Mouse (Mus musculus) liver, embryonic 14.5 days (tissue): ENCODE results near the gene Parp12. TPM values are rescaled to one million over a fixed set of nuclear protein-coding genes. Genes with fewer than 3 reads are reported as not detected.

Experiments used
- ATAC-seq: fragments of 200-750 bp; cut with Nextera tagmentation; 2 replicates; pipeline ENCODE4 v1.8.0; 2017; ENCODE audit warnings: moderate number of reproducible peaks, mild to moderate bottlenecking, moderate library complexity; ENCODE audit not compliant: insufficient read depth
- DNase-seq, 3 experiments: peaks; one replicate each; pipeline ENCODE4 v3.0.0-alpha.2; 2012 to 2013; ENCODE audit warnings: low read depth in 3 of 3, low spot score in 3 of 3
- H3K27ac ChIP-seq: fragments of 300-500 bp; sonication (generic); 2 replicates; pipeline ENCODE4 v1.5.1; 2014; ENCODE audit warnings: moderate library complexity, mild to moderate bottlenecking, control low read depth, inconsistent platforms
- H3K27me3 ChIP-seq: fragments of 300-500 bp; sonication (generic); 2 replicates; pipeline ENCODE4 v1.6.1; 2014; ENCODE audit warnings: mild to moderate bottlenecking, low read length, moderate library complexity; ENCODE audit not compliant: control insufficient read depth, insufficient read depth
- H3K36me3 ChIP-seq: fragments of 300-500 bp; sonication (generic); replicated peaks from 2 replicates; pipeline ENCODE4 v1.6.1; 2014; ENCODE audit warnings: low read depth; ENCODE audit not compliant: control insufficient read depth, insufficient read depth
- H3K4me1 ChIP-seq, 2 experiments: fragments of 200-500 bp in 1 of 2; fragments of 300-500 bp in 1 of 2; sonication (generic) in 1 of 2; replicated peaks; 2 replicates each; pipeline ENCODE4 v1.6.1; 2012 to 2014; ENCODE audit warnings: antibody characterized with exemption in 1 of 2, inconsistent platforms in 1 of 2, low read length in 1 of 2; ENCODE audit not compliant: control insufficient read depth in 2 of 2, insufficient read depth in 2 of 2
- H3K4me2 ChIP-seq: fragments of 300-500 bp; sonication (generic); 2 replicates; pipeline ENCODE4 v1.6.1; 2014; ENCODE audit warnings: low read depth, mild to moderate bottlenecking, control low read depth, moderate library complexity
- H3K4me3 ChIP-seq, 2 experiments: fragments of 200-500 bp in 1 of 2; fragments of 300-500 bp in 1 of 2; sonication (generic) in 1 of 2; 2 replicates each; pipeline ENCODE4 v1.5.1; 2012 to 2014; ENCODE audit warnings: low read depth in 2 of 2, low read length in 2 of 2, mild to moderate bottlenecking in 2 of 2, control low read depth in 1 of 2, inconsistent platforms in 1 of 2, moderate library complexity in 1 of 2; ENCODE audit not compliant: insufficient read depth in 1 of 2
- H3K9ac ChIP-seq: fragments of 300-500 bp; sonication (generic); replicated peaks from 2 replicates; pipeline ENCODE4 v1.6.1; 2014; ENCODE audit warnings: mild to moderate bottlenecking, control low read depth, moderate library complexity
- H3K9me3 ChIP-seq: fragments of 300-500 bp; sonication (generic); 2 replicates; pipeline ENCODE4 v1.6.1; 2016; ENCODE audit warnings: low read length, mixed read lengths; ENCODE audit not compliant: control insufficient read depth
- CTCF ChIP-seq: IDR thresholded peaks from 2 replicates; pipeline ENCODE4 v1.5.1; 2016; ENCODE audit warnings: antibody characterized with exemption, low read depth, control low read depth
- EP300 ChIP-seq: IDR thresholded peaks from 2 replicates; pipeline ENCODE4 v1.6.1; 2016; ENCODE audit warnings: antibody characterized with exemption, low read depth
- whole genome bisulfite sequencing: fragments of 180-500 bp; shearing (Covaris S2); extraction: QIAGEN DNeasy Blood & Tissue Kit; methylation state at CpG from one replicate; pipeline ENCODE4 v1.1.7; 2014; ENCODE audit not compliant: insufficient replicate concordance; 5-methylcytosine and 5-hydroxymethylcytosine counted together
- polyA plus RNA-seq, 2 experiments: library from polyadenylated mRNA; depleted of rRNA in 1 of 2; stranded (reverse) in 1 of 2; unstranded in 1 of 2; fragments of >200 nt; fragmentation: Nextera tagmentation in 1 of 2; extraction: Ambion mirVana in 1 of 2; gene quantifications; 2 replicates each; pipeline versions ENCODE4 v1.2.1 to v1.2.3; 2012 to 2014

The Parp12 gene
- polyA plus RNA-seq, 2 experiments, result 2.8 to 4.3 TPM

DNA sequence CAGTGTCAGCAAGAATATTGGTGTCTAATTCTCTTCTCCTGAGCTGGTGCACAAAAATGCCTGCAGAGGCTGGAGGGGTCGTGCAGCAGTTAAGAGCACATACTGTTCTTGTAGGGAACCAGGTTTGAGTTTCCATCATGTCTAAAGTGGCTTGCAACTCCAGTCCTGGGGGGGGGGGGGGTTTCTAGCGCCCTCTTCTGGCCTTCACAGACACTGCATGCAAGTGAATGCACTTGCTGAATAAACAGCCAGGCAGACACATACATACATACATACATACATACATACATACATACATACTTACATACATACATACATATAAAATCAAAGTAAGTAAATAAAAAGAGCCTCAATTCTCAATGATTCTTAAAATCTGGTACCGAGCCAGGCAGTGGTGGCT, 59.8 kb downstream of the Parp12 start:
- no peak overlapping the region for H3K4me3 ChIP-seq
- no peak overlapping the region for H3K27ac ChIP-seq
- no peaks in the 10 kb centered on the region for H3K36me3 ChIP-seq
- no peaks in the 10 kb centered on the region for H3K27me3 ChIP-seq
- WGBS, result 53% methylated on average over 3 of the region's 3 CpGs
- no peak overlapping the region for H3K4me2 ChIP-seq
- no peak for ATAC-seq
- peak; percentile 71 for TF ChIP-seq CTCF
- no peak for TF ChIP-seq EP300
- no peaks in the 10 kb centered on the region for H3K9me3 ChIP-seq
- DNase-seq, result no peak
- H3K4me1 ChIP-seq, result peaks cover 0 to 30% of the 10 kb centered on the region in 2 experiments; a peak in 2 of 4 replicates
- H3K9ac ChIP-seq, result no peak overlapping the region

GRCm38 (mm10) chr6:39057161-39057560, 61.0 kb downstream of the Parp12 start:
- no peak for TF ChIP-seq CTCF
- TF ChIP-seq EP300, result no peak
- H3K27ac ChIP-seq, result no peak overlapping the region
- DNase-seq, result no peak
- H3K36me3 ChIP-seq, result no peaks in the 10 kb centered on the region
- no peak for ATAC-seq
- H3K4me1 ChIP-seq, result peaks cover 0 to 30% of the 10 kb centered on the region in 2 experiments; a peak in 2 of 4 replicates
- no peak overlapping the region for H3K4me2 ChIP-seq
- H3K4me3 ChIP-seq, result no peak overlapping the region
- no peaks in the 10 kb centered on the region for H3K27me3 ChIP-seq
- H3K9ac ChIP-seq, result no peak overlapping the region
- no peaks in the 10 kb centered on the region for H3K9me3 ChIP-seq
- WGBS, result 67% methylated on average over 1 of the region's 1 CpGs

DNA sequence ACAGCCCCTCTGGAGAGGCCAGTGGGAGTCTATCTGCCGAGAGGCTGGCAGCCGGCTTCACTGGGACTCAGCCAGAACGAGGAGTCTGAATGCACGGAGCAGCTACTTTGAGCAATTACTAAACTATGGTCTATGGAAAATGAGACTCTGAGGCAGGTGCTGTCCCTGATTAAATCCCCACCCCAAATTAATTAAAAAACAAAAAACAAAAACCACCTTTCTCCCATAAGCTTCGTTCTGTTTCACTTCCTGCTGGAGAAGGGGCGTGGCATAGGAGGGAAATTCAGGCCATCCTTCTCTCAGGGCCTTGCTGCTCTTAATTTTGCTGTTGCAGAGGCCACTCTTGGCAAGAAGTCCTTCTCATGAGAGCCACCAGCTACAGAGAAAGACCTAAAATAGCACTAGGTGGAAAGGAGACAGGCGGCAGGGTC, 62.3 kb downstream of the Parp12 start:
- no peak overlapping the region for H3K9ac ChIP-seq

DNA sequence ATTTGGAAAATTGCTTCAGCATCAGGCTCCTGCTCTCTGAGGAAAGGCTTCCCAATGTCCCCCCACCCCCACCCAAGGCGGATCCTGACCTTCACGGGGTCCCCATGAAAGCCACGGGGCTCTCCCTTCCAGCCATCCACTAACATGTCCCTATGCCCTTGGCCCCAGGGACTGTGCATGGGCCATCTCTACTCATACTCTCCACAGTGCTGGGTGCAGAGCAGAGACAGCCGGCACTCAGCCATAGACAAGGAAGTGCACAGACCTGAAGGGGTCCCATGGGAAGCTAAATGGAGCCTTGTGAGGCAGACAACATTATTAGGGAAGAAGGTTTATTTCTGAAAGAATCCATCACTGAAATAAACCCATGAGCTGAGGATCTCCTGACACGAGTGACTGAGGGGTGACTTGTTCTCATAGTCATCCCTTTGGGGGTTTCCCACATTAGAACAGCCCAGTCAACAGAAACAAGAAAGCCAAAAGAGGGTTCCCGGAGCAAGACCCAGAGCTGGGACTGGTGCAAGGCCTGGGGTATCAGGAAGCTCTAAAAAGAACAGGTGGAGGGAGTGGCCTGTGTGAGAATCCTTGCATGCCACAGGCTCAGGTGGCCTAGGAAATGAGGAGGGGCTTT, 63.2 kb downstream of the Parp12 start:
- 66% methylated on average over 6 of the region's 6 CpGs for WGBS

More for the DNA sequence above, 62.3 kb downstream of the Parp12 start:
- H3K4me3 ChIP-seq, result no peak overlapping the region
- no peaks in the 10 kb centered on the region for H3K9me3 ChIP-seq
- WGBS, result 59% methylated on average over 7 of the region's 7 CpGs
- H3K4me2 ChIP-seq, result no peak overlapping the region
- ATAC-seq (no peak), DNase-seq (no peak)
- H3K4me1 ChIP-seq, result peaks cover 0 to 24% of the 10 kb centered on the region in 2 experiments; a peak in 2 of 4 replicates
- H3K27me3 ChIP-seq, result no peaks in the 10 kb centered on the region
- H3K36me3 ChIP-seq, result no peaks in the 10 kb centered on the region
- TF ChIP-seq CTCF (no peak), EP300 (no peak)
- no peak overlapping the region for H3K27ac ChIP-seq

DNA sequence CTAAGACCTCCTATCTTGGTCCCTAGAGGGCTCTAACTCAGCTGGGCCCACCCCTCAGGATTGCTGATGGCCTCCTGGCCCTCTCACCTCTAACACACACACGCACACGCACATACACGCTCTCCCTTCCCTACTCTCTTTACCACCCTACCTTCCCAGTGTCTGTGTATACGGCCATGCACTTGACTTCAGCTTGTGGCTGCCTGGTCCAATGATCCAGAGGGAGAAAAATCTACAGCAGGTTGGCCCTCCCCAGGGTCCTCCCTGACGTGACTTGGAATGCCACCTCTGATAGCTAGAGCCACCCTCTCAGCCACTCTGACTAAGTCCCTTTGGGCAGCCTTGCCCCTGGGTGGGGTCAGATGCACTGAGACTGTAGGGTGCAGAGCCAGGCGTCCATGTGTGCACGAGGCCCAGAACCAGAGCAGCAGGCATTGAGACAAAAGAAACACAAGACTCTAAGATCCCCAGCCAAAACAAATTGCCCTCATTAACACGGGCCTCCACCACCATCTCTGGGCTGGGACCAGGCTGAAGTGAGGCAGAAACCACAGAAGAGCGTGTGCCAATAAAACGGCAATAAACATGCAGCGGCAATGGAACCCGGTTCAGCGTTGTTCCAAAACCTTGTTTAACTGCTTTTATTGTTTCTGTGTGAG, 63.8 kb downstream of the Parp12 start:
- no peak overlapping the region for H3K9ac ChIP-seq
- no peaks in the 10 kb centered on the region for H3K36me3 ChIP-seq
- H3K4me3 ChIP-seq, result no peak overlapping the region
- H3K4me1 ChIP-seq, result peaks cover 0 to 10% of the 10 kb centered on the region in 2 experiments; a peak in 2 of 4 replicates
- H3K27me3 ChIP-seq, result no peaks in the 10 kb centered on the region
- no peak for TF ChIP-seq CTCF
- TF ChIP-seq EP300, result no peak
- no peak overlapping the region for H3K4me2 ChIP-seq
- no peak for DNase-seq
- H3K27ac ChIP-seq, result no peak overlapping the region
- no peak for ATAC-seq
- WGBS, result 76% methylated on average over 13 of the region's 13 CpGs
- H3K9me3 ChIP-seq, result no peaks in the 10 kb centered on the region

More for the DNA sequence above, 63.2 kb downstream of the Parp12 start:
- H3K9ac ChIP-seq, result no peak overlapping the region
- no peaks in the 10 kb centered on the region for H3K36me3 ChIP-seq
- no peak overlapping the region for H3K27ac ChIP-seq
- no peak overlapping the region for H3K4me3 ChIP-seq
- H3K27me3 ChIP-seq, result no peaks in the 10 kb centered on the region
- H3K9me3 ChIP-seq, result no peaks in the 10 kb centered on the region
- H3K4me2 ChIP-seq, result no peak overlapping the region
- DNase-seq (no peak), ATAC-seq (no peak)
- TF ChIP-seq CTCF, result no peak
- no peak for TF ChIP-seq EP300
- peaks cover 0 to 15% of the 10 kb centered on the region in 2 experiments; a peak in 2 of 4 replicates for H3K4me1 ChIP-seq
